Mouse (Mus musculus) left cerebral cortex, postnatal 10 days (tissue): ENCODE data around the gene Nek1. TPM values are rescaled to one million over a fixed set of nuclear protein-coding genes. Genes with fewer than 3 reads are reported as not detected.

Experiments
- DNase-seq, 2 experiments: peaks; one replicate each; pipeline ENCODE4 v3.0.0; 2021 to 2022; ENCODE audit warnings: low spot score in 2 of 2, mixed read lengths in 1 of 2; ENCODE audit errors: extremely low spot score in 1 of 2
- intact Hi-C: fragments of 180-260 bp; cut with DNase I; formaldehyde crosslinking; loops from one replicate; pipeline ENCODE4 v1.15.1; 2025
- total RNA-seq, 2 experiments: library from RNA; stranded (reverse); gene quantifications; 2 replicates each; pipeline ENCODE4 v1.2.3; 2021

Gene Nek1
- total RNA-seq, 2 experiments from 2014 or later: 27.0 to 27.5 TPM

GRCm38 (mm10) chr8:61132561-61133134 is 139.7 kb downstream of the Nek1 start:
- intact Hi-C loops: no loop called here
- DNase-seq: no peak

DNA sequence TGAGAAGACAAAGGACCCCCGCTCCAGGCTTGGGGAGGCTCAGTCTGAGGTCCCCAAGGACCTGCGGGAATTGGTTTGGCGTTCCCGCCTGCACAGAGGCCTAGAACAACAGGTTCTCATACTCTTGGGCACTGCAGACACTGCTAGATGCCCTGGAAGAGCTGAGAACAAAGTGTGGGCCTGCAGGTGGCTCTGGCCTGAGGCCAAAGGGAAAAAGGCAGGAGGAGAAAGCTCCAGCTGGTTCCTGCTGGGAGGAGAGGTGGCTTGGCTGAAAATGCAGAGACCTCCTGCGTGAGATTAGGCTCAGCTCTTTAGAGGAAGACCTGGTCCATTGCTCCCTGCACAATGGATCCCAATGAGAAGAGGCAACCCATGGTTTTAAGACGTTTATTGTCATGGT is 148.9 kb downstream of the Nek1 start:
- intact Hi-C loops: no loop called here

DNA sequence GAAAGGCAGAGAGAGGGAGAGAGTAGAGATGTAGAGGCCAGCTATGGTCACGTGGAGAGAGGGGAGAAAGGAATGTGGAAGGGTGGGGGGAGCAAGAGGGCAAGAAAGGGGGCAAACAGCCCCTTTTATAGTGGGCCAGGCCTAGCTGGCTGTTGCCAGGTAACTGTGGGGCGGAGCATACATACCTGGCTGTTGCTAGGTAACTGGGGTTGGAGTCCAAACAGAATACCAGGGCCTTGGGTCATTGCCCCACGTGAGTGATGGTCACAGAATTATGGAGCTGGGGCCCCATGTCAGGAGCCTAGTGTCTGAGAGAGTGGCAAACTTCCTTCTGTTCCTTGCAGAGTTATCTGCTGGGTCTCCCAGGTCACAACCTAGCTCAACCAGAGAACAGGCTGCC is 149.3 kb downstream of the Nek1 start:
- intact Hi-C loops: no loop called here
- no peak for DNase-seq

More for the DNA sequence above, 148.9 kb downstream of the Nek1 start:
- no peak for DNase-seq

DNA sequence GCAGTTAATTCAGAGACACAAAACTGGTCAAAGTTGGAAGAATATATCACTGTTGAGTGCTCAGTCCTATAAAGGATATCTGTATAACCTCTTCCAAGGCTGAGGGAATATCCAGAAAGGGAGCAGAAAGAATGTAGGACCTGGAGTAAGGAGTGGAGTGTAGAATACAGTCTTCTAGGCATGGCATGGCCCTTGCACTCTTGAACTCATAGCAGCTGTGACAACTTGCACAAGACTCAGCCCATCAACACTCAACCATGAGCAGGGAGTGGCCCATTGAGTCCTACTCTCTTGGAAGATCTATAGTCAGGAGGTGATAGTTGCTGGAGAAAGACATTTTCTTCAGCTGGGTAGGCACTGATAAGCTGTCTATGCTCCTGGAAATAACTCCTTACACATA is 149.8 kb downstream of the Nek1 start:
- intact Hi-C loops: no loop called here
- no peak for DNase-seq

- intact Hi-C loops: no loop called here
- no peak for DNase-seq
Observed at GRCm38 (mm10) chr8:61148728-61149127, 155.7 kb downstream of the Nek1 start.

GRCm38 (mm10) chr8:61150596-61150995 is 157.6 kb downstream of the Nek1 start:
- no peak for DNase-seq

GRCm38 (mm10) chr8:61156406-61156805 is 163.4 kb downstream of the Nek1 start:
- intact Hi-C loops: no loop called here
- no peak for DNase-seq

More at GRCm38 (mm10) chr8:61150596-61150995, 157.6 kb downstream of the Nek1 start:
- intact Hi-C loops: no loop called here

GRCm38 (mm10) chr8:61158540-61158939 is 165.5 kb downstream of the Nek1 start:
- intact Hi-C loops: no loop called here

GRCm38 (mm10) chr8:61161461-61162185 is 168.6 kb downstream of the Nek1 start:
- DNase-seq: no peak
- intact Hi-C loops: no loop called here

More at GRCm38 (mm10) chr8:61158540-61158939, 165.5 kb downstream of the Nek1 start:
- DNase-seq: no peak

- no peak for DNase-seq
- intact Hi-C loops: no loop called here
Observed at GRCm38 (mm10) chr8:61162186-61162566, 169.2 kb downstream of the Nek1 start.

DNA sequence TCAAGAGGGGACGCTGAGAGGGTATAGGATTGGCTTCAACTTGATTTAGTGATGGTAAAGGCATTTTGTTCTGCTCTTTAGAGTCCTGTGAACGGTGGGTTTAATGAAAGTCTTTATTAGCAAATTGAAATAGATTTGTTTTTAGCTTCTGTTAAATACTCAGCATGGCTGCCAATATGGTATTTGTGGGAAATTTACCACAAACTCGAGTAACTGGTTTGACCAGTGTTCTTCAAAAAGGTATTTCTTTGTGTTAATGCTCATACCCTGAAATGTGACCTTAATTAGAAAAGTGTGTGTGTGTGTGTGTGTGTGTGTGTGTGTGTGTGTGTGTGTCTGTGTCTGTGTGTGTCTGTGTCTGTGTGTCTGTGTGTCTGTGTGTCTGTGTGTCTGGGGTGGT is 178.6 kb downstream of the Nek1 start:
- DNase-seq: no peak
- intact Hi-C loops: no loop called here

DNA sequence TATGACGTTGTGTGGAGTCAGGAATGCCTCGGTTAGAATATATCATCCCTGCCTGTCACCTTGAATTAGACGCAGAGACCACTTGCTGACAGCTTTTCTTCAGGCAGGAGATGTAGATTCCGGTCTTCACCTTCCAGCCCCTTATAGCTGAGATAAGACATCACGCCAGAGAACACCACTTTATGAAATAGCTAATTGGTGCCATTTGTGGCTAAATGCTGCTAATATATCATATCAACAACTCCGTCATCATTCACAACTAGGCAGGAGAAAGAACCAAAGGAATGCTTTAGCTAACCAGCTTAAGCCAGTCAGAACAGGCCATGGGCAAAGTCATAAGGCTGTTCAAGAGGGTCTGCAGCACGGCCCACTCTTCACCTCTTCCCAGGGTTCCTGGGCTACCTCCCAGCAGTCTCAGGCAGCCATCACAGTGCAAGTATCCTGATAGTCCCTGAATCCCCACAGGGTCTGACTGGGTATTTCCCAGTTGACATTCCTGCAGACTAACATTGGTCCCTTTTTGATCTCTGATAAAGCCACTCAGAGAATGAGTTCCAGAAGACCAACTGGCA is 181.0 kb downstream of the Nek1 start:
- intact Hi-C loops: no loop called here
- no peak for DNase-seq

DNA sequence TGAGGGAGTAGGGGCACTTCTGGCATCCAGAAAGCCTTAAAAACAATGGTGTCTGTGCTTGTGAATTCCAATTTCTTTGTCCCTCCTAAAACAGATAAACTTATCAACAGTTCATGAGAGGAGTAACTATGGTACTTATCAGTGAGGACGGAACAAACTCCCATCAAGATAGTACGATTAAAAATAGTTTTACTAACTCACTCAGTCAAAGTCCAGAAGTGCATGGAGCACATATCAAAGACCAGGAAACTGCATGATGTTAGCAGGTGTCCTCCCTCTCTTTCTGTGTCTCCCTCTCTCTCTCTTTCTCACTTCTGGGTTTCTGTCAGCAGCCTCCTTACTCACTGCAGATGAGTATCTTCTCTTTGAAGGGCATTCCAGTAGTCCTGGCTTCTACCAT is 182.9 kb downstream of the Nek1 start:
- intact Hi-C loops: no loop called here
- no peak for DNase-seq

DNA sequence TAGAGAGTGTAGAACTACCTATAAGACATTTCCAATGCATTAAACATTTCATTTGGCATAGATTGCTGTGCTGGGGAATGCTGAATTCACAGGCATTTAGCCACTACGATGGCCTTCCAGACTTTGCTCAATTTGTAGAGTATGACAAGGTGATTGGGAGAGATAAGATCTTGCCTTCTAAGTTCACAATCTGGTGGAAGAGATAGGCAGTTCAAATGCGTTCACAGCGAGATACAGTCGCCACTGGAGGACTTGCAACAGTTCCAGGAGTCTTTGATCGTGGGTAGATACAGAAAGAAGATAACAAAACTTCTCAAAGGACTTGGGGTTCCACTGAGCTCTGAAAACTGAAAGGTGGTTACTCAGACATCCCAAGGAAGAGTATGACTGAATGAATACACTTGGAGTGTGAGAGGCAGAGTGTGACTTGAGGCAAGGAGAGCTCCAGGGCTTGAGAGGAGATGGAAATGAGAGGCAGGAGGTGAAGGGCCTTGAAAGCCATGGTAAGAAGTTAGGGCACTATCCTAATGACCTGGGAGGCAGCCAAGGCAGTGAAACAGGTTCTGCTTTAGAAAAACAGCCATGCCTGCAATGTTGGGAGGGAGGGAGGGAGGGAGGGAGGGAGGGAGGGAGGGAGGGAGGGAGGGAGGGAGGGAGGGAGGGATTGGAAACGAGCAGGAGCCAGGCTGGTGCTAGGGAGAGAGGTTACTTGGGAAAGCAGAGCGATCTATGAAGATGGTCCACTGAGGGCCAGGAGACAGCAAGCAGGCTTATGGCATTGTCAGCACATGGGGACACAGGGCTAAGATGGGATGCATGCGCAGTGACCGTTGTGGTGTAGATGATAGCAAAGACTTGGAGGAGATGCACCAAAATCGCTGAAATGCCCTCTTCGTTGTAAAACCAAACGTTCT is 184.9 kb downstream of the Nek1 start:
- DNase-seq: no peak
- intact Hi-C loops: no loop called here

- no peak for DNase-seq
- intact Hi-C loops: no loop called here
Observed at GRCm38 (mm10) chr8:61178594-61179140, 185.7 kb downstream of the Nek1 start.
